Mouse (Mus musculus): Measurements from ENCODE around the gene Fam178b. TPM values are rescaled to one million over a fixed set of nuclear protein-coding genes. Genes with fewer than 3 reads are reported as not detected.

The Fam178b gene
- total RNA-seq, 2 experiments from 2014 or later = not detected

DNA sequence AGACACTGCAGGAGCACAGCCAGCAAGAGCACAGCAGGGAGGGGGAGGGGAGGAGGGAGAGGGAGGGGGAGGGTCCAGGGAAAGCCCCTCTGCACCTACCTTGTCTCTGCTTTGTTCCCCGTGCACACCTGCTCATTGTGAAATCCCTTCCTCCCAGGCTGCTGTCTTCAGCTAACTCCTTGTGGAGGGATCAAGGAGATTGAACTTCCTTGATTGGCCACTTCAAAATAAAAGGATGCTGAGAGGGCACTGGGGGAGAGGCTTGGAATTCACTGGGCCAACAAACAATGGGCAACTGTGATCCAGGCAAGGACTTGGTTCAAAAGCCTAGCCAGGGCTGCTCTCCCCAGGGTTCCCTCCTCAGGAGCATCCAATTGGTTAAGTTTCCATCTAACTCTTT lies 89.9 kb downstream of the Fam178b start:
- no peak for ATAC-seq (replicated peaks; ENCODE audit: low FRiP score, poor library complexity, severe bottlenecking)

- ATAC-seq (replicated peaks; ENCODE audit: low FRiP score, poor library complexity, severe bottlenecking) = no peak
Observed at GRCm38 (mm10) chr1:36591408-36591807, 91.6 kb downstream of the Fam178b start.

DNA sequence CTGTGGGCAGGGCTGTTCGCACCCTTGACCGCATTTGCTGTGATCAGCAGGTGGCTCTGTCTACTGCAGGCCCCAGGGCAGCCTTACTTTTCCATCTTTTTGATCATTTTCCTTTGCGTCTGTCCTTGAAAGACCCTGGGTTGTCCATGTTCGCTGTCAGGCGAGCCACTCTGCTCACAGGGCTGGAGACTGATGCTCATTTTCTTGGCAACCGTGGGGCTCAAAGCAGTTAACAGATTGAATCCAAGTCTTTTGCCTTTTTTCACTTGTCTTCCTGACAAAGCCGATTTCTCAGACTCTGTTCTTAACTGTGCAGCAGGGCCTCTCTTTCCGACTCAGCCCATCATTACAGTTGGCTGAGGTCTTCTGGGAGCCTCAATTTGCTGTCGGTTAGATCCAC lies 92.3 kb downstream of the Fam178b start:
- no peak for ATAC-seq (replicated peaks; ENCODE audit: low FRiP score, poor library complexity, severe bottlenecking)

DNA sequence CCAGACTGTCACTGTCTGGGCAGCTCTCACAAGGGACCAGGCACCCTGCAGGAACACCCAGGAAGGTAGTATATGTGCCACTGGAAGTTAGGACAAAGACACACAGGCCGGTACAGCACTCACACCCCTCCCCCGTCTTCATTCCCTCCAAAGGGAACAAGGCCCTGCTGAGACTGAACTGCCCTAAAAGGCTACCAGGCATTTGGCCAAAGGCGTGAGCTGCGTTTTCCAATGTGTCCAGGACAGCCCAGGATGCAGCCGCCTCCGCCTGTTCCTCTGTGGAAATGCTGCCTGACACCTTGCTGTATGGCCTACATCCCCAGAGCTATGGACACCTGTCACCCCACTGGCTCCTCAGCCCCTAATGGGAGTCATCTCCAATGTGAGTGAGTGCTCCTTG lies 93.5 kb downstream of the Fam178b start:
- no peak for ATAC-seq (replicated peaks; ENCODE audit: low FRiP score, poor library complexity, severe bottlenecking)

DNA sequence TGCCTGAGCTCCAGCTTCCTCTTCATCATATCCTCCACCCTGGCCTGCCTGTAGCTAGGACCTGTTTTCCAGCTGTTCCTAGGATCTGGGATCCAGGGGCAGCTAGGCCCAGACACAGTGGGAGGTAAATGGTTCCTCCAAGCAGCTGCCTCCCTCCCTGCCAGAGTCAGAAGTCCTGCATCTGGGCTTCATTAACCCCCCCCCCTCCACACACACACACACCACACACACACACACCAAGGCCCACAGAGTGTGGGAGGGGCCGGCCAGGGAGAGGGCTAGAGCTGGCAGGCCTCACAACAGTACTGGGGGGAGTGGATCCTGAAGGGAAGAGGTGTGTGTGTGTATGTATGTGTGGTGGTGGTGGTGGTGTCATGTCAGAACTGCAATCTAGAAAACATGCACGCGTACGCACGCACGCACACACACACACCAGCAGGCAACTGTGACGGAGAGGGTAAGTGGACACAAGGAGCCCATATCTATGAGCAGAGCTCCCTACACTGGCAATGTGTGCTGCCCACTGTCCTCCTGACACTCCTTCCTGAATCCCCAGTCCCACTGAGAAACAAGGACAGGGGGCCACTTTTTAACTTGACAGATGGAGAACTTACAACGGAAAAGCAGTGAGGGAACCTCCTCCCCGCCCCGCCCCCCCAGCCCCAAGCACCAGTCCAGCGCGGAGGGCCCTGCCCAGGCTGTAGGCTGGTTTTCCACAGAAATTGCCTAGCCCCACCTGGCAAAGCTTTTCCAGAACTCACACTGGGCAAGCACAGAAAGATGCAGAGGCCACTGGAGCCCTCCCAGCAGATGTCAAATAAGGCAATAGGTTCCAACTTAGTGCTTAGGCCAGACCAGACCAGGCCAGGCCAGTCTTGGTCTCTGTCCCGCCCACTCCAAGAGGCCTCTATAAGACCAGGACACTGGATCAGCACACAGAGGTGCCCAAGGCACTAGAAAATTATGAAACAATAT lies 94.2 kb downstream of the Fam178b start:
- ATAC-seq (replicated peaks; ENCODE audit: low FRiP score, poor library complexity, severe bottlenecking) = no peak

- ATAC-seq (replicated peaks; ENCODE audit: low FRiP score, poor library complexity, severe bottlenecking) = no peak
Observed at GRCm38 (mm10) chr1:36587860-36588259, 95.1 kb downstream of the Fam178b start.

GRCm38 (mm10) chr1:36586288-36586687 lies 96.7 kb downstream of the Fam178b start:
- no peak for ATAC-seq (replicated peaks; ENCODE audit: low FRiP score, poor library complexity, severe bottlenecking)

- no peak for ATAC-seq (replicated peaks; ENCODE audit: low FRiP score, poor library complexity, severe bottlenecking)
Observed at GRCm38 (mm10) chr1:36583408-36584116, 99.4 kb downstream of the Fam178b start.

DNA sequence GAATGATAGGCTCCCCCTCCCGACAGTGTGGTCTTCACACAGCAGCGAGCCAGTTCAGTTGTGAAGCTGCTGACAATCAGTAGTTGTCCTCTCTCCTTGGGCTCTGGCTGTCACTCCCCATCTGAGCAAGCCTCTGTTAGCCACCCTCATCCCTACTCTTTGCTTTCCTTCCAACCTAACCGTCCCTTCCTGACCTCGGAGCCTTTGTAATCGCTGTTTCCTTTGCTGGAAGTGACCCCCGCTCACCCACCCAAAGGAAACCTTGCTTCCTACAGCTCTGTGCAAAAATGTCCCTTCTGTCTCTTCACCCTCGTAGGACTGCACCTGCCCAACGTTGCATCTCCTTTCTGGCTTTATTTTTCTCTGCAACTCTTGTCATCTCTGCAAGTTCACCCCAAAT lies 100.8 kb downstream of the Fam178b start:
- ATAC-seq (replicated peaks; ENCODE audit: low FRiP score, poor library complexity, severe bottlenecking) = no peak

DNA sequence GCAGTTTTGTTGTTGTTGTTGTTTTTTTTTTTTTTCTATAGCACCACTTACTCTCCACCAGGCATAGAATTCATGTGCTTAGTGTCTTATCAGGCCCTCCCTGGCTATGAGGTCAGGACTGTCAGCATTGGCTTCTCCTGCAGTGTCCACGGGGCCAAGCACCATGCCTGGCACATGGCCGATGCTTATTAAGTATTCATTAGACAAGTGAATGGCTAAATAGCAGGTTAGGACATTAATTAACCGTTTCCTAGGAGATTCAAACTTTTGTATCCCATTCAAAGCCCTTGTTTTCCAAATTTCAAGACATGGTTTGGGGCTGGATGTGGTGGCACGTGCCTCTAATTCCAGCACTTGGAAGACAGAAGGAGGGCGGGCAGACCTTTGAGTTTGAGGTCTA lies 101.7 kb downstream of the Fam178b start:
- ATAC-seq (replicated peaks; ENCODE audit: low FRiP score, poor library complexity, severe bottlenecking) = no peak

DNA sequence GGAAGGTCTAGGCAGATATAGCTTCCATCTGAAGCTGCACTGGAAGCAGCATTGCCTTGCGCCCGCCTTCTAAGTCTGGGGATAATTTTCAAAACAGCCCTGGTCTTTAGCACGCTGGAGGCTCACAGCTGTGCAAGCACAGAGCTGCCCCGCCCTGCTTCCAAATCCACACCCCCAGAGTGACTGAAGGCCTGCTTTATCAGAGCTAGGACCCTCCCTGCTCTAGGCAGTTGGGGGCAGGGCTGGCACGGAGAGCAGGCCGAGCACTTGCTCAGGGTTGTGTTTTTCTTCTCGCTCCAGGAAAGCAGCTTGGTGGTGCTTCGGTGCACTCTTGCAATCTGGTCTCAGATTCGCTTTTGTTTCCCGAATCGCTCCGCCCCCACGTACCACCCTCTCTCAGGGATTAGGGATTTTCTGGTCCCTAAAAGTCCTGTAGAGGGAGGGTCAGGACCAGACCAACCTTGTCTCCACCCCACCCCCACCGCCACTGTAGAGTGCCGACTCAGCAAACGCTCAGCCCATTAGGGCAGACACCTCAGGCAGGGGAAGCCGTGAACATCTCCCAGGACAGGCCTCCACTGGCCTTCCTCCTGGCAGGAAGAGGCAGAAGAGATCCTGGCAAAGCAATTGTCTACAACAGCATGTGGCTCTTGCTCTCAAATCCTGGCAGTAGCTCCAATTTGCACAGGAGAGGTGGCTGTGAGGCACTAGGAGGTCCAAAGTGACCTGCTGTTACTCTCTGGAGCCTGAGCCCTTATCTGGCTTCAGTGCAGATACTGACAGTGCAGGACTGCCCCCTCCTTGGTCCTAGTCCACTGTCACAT lies 102.4 kb downstream of the Fam178b start:
- peak; percentile 36 for ATAC-seq (replicated peaks; ENCODE audit: low FRiP score, poor library complexity, severe bottlenecking)

DNA sequence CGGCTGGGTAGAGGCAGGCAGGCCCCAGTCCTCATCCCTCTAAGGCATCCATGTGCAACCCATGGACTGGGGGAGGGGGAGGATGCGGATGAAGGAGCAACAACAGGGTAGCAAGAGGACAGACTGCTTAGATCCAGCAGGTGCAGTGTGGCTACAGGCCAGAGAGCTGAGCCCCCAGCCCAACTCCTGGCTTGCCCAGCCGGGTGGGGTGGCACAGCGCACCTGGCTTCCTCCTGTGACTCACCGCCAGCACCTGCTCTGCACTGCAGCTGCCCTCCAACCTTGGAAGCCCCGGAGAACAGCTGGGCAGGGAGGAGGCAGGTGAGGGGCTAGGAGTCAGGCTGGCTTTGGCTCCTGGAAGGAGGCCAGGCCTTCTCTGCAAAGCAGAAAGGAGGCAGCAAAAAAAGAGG lies 103.0 kb downstream of the Fam178b start:
- ATAC-seq (replicated peaks; ENCODE audit: low FRiP score, poor library complexity, severe bottlenecking) = 0 out of 2 replicates have a peak, but pooled peaks have one; percentile 8

GRCm38 (mm10) chr1:36576991-36577675 lies 105.8 kb downstream of the Fam178b start:
- ATAC-seq (replicated peaks; ENCODE audit: low FRiP score, poor library complexity, severe bottlenecking) = no peak

DNA sequence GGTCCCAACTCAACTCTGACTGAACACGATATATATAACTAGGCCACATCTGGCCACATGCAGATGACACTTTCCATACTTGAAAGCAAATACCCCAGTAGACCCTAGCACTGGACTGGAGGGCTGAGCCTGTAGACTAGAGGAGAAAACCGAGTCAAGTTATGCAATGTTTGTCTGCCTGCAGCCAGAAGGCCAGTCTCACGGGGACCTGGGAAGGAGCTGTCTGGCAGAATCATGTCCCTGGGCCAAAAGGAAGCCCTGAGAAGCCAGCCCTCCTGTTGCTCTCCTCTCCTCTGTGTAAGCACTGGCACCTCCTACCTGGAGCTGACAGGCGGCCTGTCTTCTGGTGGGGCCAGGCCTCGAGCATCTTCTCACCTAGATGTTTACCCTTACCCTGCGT lies 107.6 kb downstream of the Fam178b start:
- no peak for ATAC-seq (replicated peaks; ENCODE audit: low FRiP score, poor library complexity, severe bottlenecking)

DNA sequence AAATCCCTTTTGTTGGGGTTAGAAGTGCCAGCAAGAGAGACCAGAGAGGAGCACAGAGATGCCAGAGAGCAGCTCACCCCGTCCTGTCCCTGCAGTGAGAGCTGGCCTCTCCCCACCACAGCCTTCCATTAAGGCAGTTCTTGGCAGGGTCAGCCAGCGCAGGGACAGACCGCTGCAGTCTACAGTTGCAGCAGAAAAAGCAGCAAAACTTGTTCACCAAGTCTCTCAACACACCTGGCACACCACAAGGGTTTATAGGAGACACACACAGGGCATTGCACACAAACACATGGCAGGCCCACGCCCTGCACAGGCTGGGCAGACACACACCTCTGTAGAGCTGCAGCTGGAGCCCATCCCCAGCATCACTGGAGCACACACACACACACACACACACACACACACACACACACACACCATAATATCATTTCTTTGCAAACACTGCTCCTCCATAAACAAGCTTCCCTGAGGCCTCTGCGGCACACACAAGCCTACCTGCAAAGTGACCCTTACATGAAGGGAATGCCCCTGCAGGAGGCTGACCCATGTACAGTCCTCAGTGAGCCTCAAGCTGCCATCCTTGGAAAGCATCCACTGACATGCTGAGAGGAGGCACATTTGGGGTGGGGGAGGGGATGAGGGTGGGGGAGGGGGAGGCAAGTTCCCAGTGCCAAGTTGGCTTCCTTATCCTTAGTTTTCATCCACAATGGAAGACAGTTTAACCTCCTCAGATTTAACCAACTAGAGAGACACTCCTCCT lies 108.6 kb downstream of the Fam178b start:
- ATAC-seq (replicated peaks; ENCODE audit: low FRiP score, poor library complexity, severe bottlenecking) = no peak

DNA sequence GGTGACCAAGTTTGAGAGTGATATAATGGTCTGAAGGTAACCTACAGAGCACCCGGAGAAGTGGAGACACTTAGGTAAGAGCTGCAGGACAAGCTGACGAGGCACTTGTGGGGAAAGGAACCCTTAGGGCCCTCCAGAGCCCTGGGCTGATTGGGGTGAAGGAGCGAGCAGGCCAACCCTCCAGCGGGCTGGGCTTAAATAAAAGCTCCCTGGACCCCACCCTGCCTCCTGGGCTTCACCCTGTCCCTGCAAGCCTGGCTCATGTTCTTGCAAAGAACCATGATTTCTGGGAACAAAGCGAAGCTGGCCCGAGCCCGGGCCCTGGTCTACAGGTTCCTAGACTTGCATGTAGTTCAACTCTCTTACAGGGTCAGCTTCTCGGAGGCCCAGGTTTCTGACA lies 109.5 kb downstream of the Fam178b start:
- ATAC-seq (replicated peaks; ENCODE audit: low FRiP score, poor library complexity, severe bottlenecking) = no peak

GRCm38 (mm10) chr1:36572709-36573108 lies 110.3 kb downstream of the Fam178b start:
- ATAC-seq (replicated peaks; ENCODE audit: low FRiP score, poor library complexity, severe bottlenecking) = no peak

DNA sequence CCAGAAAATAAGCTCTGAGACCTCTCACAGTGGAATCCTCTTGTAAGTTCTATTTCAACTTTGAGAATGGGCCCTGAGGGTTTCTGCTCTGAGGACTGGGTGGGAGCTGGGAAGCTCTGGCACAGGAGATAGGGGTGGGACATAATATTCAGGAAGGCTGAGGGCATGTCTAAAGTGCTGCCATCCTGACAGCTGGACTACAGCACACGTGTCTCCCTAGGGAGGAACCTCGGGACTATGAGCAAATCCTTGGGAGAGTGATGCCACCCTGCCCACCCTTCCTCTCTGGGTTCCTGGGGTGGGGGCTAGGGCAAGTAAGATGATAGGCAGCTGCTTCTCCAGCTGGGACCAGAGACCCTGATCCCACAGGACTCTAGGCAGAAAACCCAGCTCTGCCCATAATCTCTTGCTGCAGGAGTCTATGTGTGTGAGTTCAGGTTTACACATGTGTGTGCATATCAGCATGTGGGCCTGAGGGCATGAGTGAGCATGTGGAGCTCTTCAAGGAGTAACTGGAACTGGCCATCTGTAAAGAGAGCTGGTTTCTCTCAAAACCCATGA lies 110.8 kb downstream of the Fam178b start:
- no peak for ATAC-seq (replicated peaks; ENCODE audit: low FRiP score, poor library complexity, severe bottlenecking)

DNA sequence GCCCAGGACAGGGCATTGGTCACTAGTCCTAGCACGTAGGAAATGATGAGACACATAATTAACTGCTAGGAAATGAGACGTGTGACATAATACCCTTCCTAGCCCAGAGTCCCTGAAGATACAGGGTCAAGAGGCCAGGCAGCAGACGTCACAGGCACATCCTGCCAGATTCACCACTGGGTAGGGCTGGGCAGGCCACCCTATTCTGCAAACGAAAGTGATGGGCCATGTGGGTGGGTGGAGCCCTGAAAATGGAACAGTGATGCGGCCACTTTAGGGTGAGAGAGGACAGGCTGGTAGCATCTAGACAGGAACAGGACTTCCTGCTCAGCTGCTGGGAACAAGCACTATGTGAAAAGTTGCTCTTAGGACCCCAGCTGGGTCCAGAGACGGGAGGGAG lies 111.4 kb downstream of the Fam178b start:
- ATAC-seq (replicated peaks; ENCODE audit: low FRiP score, poor library complexity, severe bottlenecking) = no peak
